Mouse (Mus musculus) activated CD4-positive, CD25-positive, alpha-beta regulatory T cell, adult 4 months (primary cell): ENCODE data around the gene Lcn2. TPM values are rescaled to one million over a fixed set of nuclear protein-coding genes. Genes with fewer than 3 reads are reported as not detected.

Experiments
- ATAC-seq: one replicate; pipeline ENCODE4 v1.8.0; 2017
- polyA plus RNA-seq, 2 experiments: library from polyadenylated mRNA; unstranded; fragments of 100-300 nt; shearing (Covaris generic); gene quantifications; one replicate each; pipeline ENCODE4 v1.2.1; 2017

The Lcn2 gene
- polyA plus RNA-seq, 2 experiments from 2014 or later: not detected

GRCm38 (mm10) chr2:32342039-32342438 is 46.0 kb downstream of the Lcn2 start:
- ATAC-seq: no peak

DNA sequence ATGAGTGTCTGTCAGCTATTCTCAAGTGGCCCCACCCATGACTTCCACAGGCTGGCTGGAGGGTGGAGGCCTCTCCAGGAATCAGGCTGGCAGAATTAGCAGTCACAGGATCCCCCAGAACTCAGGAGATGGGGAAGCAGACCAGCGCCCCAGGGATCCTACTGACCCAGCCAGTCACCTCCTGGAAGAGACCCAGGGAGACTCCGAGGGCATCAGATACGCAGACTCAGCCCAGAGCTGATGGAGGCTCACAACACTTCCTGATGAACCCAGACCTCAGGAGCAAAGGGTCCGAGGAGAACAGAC is 46.5 kb downstream of the Lcn2 start:
- ATAC-seq: no peak

DNA sequence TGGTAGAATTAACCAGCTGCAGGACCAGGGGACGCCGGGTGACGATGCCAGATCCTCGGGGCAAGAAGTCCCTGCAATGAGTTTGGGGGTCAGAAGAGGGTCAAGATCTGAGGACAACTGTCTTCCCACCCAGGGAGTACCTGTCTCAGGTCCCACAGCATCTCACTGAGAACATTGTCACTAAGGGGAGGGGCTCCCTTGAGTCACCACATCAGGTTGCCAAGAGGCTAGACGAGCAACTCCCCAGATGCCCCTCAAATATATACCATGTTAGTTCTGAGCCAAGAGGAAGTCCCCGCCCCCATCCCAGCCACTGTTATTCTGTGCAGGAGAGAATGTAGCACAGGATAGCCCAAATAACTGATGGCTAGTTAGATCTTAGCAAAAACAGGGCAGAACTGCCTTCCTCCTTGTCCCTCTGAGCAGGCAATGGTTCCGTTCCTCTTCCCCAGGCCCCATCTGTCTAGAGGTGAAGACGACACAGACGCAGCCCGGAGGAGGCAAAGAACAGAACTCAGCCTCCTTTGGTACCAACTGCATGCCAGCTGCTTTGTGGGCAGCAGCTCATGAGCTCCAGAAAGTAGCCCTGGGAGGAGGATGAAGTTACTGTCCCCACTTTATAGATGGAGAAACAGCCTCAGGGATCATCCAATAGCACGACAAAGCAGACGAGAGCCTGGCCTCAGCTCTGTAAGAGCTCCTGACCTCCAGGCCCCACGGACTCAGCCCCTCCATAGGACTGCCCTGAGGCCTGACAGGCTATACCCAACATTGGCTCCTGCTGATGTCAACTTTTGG is 47.0 kb downstream of the Lcn2 start:
- no peak for ATAC-seq

DNA sequence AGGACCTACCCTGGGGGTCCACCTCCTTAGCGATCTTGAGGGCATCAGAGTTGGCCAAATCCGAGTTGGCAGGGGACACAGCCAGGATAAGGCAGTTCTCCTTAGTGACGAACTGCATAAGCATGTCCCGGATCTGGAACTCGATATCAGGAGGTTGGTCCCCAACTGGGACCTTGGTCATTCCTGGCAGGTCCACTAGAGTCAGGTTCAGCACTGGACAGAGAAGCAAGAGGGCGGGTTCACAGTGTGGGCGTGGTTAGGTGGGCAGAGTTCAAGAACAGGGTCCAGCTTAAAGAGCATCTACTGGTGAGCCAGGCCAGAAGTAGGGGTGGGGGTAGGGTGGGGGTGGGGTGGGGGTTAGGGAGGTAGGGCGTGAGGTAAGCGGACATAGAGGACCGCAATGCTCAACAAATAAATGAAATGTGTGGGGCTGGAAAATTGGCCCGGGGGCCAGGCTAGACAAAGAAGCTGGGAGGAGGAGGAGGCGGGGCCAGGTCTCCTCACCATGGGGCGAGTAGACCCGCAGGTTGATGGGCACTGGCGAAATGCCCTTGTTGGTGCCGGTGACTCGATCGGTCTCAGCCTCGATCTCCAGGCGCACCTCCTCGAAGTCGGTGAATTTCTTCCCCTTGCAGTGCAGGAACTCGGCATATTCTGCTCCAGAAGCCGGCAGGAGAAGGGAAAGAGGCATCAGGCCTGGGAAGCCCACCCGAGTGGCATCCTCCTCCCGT is 48.0 kb downstream of the Lcn2 start:
- ATAC-seq: no peak

DNA sequence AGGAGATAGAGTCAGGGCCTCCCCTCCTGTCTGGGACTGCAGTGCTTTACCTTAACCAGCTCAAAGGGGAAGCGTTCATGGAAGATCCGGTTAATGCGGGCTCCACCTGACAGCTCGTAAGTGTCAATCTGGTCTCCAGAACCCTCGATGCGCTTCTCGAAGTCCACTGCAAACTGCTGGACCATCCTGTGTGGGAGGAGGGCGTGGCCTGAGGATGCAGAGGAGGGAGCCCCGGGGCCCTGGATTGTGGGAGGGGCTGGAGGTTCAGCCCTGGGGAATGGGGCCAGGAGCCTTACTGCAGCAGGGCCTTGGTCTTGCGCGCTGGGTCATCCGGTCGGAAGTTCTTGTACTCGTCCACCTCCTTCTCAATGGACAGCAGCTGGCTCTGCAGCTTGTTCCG is 52.2 kb downstream of the Lcn2 start:
- no peak for ATAC-seq

Other genes starting within 250 kb of the Lcn2 start
- gene Prrc2b, start 237.2 kb downstream of the Lcn2 start, polyA plus RNA-seq: 10 to 100 TPM; 32.0 to 32.6 TPM
- 1 to 10 TPM; 2.5 to 3.8 TPM for gene Pomt1, start 151.7 kb downstream of the Lcn2 start, polyA plus RNA-seq
- gene Uck1, start 128.1 kb downstream of the Lcn2 start, polyA plus RNA-seq: 10 to 100 TPM; 30.4 to 34.4 TPM
- 10 to 100 TPM; 14.9 to 18.3 TPM for gene Golga2, start 100.9 kb downstream of the Lcn2 start, polyA plus RNA-seq
- gene Swi5, start 100.2 kb downstream of the Lcn2 start, polyA plus RNA-seq: 100 to 1,000 TPM; 133 to 252 TPM
- gene Ciz1, start 35.9 kb downstream of the Lcn2 start, polyA plus RNA-seq: 10 to 100 TPM; 38.8 to 51.6 TPM
- not detected for gene Dnm1, start 34.9 kb downstream of the Lcn2 start, polyA plus RNA-seq
- gene 1110008P14Rik, start 6.3 kb downstream of the Lcn2 start, polyA plus RNA-seq: 10 to 100 TPM; 70.3 to 75.4 TPM
- 1 to 10 TPM; 1.0 to 1.6 TPM for gene Ptges2, start 7.6 kb upstream of the Lcn2 start, polyA plus RNA-seq
- gene Naif1, start 62.2 kb upstream of the Lcn2 start, polyA plus RNA-seq: 1 to 10 TPM; 5.2 TPM
- gene Slc25a25, start 63.2 kb upstream of the Lcn2 start, polyA plus RNA-seq: 1 to 10 TPM; 3.3 to 4.0 TPM
- 10 to 100 TPM; 40.3 to 47.5 TPM for gene Fam102a, start 147.1 kb upstream of the Lcn2 start, polyA plus RNA-seq
- gene Dpm2, start 182.6 kb upstream of the Lcn2 start, polyA plus RNA-seq: 100 to 1,000 TPM; 107 to 124 TPM
- gene Pip5kl1, start 186.5 kb upstream of the Lcn2 start, polyA plus RNA-seq: not detected
- gene 9430097D07Rik, start 187.4 kb upstream of the Lcn2 start, polyA plus RNA-seq: not detected
- gene St6galnac4, start 198.8 kb upstream of the Lcn2 start, polyA plus RNA-seq: 10 to 100 TPM; 30.7 to 39.8 TPM
- gene St6galnac6, start 211.5 kb upstream of the Lcn2 start, polyA plus RNA-seq: 1 to 10 TPM; 2.5 to 3.4 TPM
- under 1 TPM; 0.16 to 0.48 TPM for gene Ak1, start 233.5 kb upstream of the Lcn2 start, polyA plus RNA-seq